Mouse (Mus musculus) left cerebral cortex, postnatal 4 days (tissue): ENCODE results near the gene Stxbp1. TPM values are rescaled to one million over a fixed set of nuclear protein-coding genes. Genes with fewer than 3 reads are reported as not detected.

Source experiments
- DNase-seq: peaks from one replicate; pipeline ENCODE4 v3.0.0-alpha.2; 2022
- intact Hi-C: fragments of 180-260 bp; cut with DNase I; formaldehyde crosslinking; loops from one replicate; pipeline ENCODE4 v1.15.1; 2025
- total RNA-seq, 2 experiments: library from RNA; stranded (reverse); gene quantifications; 2 replicates each; pipeline ENCODE4 v1.2.3; 2021

Gene Stxbp1
- total RNA-seq: 100 to 1,000 TPM; 557 to 578 TPM

GRCm38 (mm10) chr2:32846805-32847467 is at the start of gene Stxbp1:
Stxbp1 (minus strand) TSS chr2:32847245.
- intact Hi-C loops: loop anchor here (5.0 kb wide), 1 partner anchor 135 kb away; the partner anchor contains the start of gene Cdk9
- peak; percentile 95 for DNase-seq

DNA sequence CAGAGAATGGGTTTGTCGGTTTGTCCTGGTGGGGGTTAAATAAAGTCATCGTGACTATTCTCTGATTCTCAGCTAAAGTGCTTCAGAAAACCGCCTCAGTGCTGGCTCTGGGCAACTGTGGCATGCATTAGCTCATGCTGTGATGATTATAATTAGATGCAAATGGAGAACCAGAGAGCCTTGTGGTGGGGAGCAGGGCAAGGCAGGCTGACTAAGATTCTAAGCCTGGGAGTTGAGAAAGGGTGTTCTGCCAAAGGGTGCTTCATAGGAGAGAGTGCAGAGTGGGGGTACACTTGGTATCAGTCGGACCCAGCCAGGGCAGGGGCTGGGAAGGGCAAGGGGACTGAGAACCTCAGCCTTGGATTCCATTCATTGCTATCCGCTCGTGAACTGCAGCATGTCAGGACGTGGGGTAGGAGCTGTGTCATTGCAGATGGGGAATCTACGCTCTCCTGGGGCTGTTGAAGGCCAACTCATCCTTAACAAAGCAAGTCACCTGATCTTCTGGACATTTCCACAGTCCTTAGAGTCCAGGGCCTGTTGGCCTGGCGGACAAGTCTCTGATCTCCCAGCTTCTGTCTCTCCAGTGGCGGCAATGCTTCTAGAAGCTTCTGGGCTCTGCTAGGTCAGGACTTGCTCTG is 49.6 kb upstream of the Stxbp1 start:
- intact Hi-C loops: no loop called here
- DNase-seq: no peak

DNA sequence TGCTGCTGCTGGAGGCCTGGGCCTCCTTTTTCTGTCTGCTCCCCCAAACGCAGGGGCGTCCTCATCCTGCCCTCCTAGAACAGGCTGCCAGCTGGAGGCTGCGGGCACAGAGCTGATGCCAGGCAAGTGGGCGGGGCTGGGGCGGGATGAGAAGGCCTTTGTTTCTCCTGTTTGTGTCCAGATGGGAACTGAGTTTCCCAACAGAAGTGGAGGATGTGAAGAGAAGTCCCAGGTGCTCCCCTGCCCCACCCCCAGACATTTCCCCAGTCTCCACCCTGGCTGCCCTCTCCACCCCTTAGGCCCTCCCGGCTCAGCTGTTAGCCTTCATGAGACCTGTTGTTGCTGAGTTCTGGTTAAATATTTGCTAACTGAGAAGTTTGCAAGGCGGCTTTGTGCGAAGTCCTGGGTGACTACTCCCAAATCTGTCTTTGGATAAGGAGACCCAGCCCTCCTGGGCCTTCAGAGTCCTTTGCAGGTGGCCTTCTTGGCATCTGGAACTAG is 48.6 kb upstream of the Stxbp1 start:
- DNase-seq: peak; percentile 83
- intact Hi-C loops: no loop called here

DNA sequence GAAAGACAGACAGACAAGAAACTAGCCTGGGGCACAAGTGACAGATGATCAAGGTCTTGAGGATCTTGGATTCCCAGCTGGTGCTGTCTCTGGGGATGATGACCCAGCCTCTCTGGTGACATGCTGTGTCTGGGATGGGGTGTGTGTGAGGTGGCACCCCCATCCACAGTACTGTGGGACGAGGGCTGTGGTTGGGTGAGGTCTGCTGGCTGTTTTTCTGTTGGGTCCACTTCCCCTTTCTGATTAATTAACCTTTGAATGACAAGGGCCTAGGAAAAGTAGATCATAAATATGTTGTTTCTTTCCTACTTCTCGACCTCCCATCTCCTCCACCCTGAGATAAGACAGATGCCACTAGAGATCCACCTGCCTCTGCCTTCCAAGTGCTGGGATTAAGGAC is 47.1 kb upstream of the Stxbp1 start:
- intact Hi-C loops: no loop called here
- DNase-seq: no peak

- intact Hi-C loops: no loop called here
- no peak for DNase-seq
Observed at GRCm38 (mm10) chr2:32892490-32892889, 45.4 kb upstream of the Stxbp1 start.

GRCm38 (mm10) chr2:32891278-32891677 is 44.2 kb upstream of the Stxbp1 start:
- no peak for DNase-seq
- intact Hi-C loops: no loop called here

- no peak for DNase-seq
- intact Hi-C loops: no loop called here
Observed at GRCm38 (mm10) chr2:32890280-32890679, 43.2 kb upstream of the Stxbp1 start.

DNA sequence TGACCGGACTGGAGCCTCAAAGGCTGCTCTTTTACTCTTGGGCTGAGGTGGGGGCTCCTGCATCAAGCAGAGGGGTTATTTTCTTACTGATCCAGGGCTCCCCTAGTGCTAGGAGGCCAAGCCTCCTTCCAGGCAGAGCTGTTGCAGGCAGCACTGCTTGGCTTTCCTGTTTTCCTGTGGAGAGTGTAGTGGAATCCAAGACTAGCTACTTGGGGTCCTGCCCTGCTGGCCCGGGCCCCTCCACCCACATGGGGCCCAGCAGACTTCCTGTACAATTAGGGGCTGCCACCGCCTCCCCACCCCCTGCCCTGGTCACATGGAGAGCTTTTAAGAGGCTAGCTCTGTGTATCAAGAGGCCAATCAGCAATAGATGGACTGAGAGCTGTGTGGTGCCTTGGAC is 41.5 kb upstream of the Stxbp1 start:
- DNase-seq: no peak
- intact Hi-C loops: no loop called here

- intact Hi-C loops: no loop called here
- DNase-seq: no peak
Observed at GRCm38 (mm10) chr2:32888029-32888428, 41.0 kb upstream of the Stxbp1 start.

GRCm38 (mm10) chr2:32884745-32885144 is 37.7 kb upstream of the Stxbp1 start:
- intact Hi-C loops: no loop called here

GRCm38 (mm10) chr2:32882283-32883043 is 35.4 kb upstream of the Stxbp1 start:
- no peak for DNase-seq
- intact Hi-C loops: no loop called here

More at GRCm38 (mm10) chr2:32884745-32885144, 37.7 kb upstream of the Stxbp1 start:
- DNase-seq: no peak

DNA sequence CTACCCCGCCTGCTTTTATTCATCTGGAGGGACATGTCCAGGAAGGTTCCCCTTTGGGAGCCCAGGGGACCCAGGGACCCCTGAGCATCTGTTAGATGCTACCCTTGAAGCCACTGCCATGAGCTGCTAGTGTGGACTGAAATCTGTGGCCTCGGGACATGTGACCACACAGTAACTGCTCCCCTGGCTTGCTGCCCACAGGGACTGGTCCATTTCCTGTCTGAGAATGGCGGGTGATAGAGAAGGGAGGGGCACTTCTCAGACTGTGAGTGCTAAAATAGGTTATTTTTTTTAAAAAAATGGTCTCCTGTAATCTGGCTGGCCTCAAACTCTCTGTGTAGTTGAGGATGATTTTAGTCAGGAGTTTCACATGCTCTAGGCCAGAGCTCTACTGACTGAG is 34.7 kb upstream of the Stxbp1 start:
- intact Hi-C loops: no loop called here
- DNase-seq: peak; percentile 68

DNA sequence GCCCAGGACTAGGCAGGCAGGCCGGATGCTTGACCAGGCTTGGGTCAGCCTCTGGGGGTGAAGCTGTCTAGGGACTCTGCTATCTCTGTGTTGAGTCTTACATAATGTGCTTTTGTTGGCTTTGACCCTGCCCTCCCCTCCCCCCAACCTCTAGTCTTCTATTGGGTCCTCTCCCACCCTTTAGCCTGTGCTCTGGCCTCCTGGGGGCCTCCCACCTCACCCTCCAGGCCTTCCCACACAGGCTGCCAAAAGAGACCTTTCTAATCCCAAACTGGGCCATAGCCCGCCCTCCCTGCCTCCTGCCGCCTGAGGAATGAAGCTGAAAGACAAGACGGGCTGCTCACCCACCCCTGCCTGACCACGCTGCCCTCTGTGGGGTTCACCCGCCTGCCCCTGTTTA is 34.0 kb upstream of the Stxbp1 start:
- no peak for DNase-seq
- intact Hi-C loops: no loop called here

DNA sequence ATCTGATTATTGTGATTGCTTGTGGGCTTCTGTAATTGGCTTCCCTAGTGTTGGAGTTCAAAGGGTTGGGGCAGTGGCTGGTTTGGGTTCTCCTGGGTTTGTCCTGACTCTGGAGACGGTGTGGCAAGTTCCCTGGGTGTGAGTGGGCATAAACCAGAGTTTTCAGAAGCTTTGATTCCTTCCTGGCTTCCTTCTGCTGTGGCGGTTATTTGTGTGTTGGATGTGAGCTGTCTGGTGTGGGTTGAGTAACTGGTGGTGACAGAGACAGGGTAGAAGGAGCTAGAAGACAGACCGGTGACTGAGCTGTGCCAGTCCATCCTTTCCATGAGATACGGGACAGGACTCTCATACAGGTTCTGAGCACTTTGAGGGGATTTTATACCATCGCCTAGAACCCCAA is 32.5 kb upstream of the Stxbp1 start:
- DNase-seq: no peak

DNA sequence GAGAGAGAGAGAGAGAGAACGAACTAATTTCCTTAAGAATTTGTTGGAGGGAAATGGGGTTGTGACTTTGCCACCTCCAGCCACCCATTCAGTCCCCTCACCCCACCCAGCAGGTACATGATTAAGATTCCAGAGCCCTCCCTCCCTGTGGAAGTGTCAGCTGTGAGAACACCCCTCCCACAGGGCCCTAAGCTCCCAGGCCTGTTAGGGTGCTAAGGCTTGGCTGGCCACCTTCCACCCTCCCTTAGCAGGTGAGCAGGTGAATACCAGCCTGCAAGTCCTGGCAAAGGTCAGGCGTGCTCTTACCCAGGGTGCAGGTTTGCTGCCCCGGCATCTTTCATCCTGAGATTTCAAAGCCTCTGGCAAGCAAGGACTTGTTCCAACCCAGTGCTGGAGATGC is 31.4 kb upstream of the Stxbp1 start:
- intact Hi-C loops: no loop called here
- no peak for DNase-seq

More for the DNA sequence above, 32.5 kb upstream of the Stxbp1 start:
- intact Hi-C loops: no loop called here

DNA sequence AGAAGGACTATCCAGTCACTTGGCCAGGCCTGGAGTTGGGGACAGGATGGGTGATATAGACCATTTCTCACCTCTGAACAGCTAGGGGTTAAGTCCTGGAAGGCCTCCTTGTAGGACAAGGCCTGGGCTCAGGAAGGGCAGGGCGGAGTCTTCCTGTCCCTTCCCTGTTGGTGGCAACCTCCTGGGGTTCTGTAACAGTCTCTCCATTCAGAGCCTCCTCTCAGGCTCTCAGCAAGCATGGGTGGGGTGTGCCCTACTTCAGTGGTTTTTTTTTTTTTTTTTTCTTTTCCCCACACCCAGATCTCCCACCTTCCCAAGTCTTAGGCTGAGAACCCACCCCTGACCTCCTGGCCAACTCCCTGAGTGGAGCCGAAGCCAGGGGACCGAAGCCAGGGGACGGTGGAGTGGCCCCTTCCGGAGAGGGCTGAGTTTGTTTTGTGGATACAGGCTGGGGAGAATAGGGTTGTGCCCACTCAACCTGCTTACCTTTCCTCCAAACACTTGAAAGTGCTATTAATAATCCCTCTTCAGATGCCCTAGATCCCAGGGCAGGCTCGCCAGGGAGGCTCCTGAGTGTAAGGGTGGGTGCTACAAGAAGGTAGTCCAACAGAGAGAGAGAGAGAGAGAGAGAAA is 30.8 kb upstream of the Stxbp1 start:
- intact Hi-C loops: no loop called here
- DNase-seq: no peak

- intact Hi-C loops: no loop called here
- no peak for DNase-seq
Observed at GRCm38 (mm10) chr2:32877303-32877702, 30.3 kb upstream of the Stxbp1 start.

DNA sequence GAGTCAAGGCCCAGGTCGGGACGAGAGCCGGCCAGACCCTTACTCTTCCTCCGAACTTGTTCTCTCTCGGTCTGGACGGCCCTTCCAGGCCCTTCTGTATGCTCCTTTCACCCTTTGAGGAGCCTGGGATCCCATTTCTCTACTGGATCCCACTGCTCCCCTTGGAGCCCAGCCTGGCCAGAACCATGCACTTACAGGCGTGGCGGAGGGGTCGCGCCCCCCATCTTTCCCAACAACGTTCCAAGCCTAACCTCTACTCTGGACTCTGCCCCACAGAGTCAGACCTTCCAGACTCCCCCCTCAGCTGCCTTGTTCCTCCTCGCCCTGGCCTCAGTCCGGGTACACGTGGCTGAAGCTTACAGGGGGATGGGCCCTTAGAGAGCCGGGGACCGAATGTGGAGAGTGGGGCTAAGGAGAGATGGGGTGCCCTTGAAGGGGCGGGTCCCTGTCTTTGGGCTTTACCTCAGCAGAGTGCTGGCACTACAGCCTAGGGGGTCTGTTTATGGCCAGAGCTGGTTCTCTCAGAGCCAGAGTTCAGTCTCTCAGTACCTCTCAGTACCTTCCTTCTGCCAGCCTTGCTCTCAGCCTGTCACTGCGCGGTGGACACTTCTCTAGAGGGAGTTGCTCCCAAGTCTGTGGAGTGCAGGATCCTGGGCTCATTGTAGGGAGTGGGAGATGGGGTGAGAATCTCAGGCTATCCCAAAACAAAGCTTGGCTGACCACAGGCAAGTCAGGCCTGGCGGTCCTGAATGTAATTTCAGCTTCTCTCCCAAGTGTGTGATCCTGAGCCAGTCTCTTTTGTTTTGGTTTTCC is 29.7 kb upstream of the Stxbp1 start:
- intact Hi-C loops: no loop called here
- DNase-seq: no peak

- intact Hi-C loops: no loop called here
- DNase-seq: peak; percentile 96
Observed at GRCm38 (mm10) chr2:32875675-32876489, 28.8 kb upstream of the Stxbp1 start, which contains the start of gene Fam129b. Fam129b (plus strand) TSS chr2:32876114.
